Mouse (Mus musculus) heart, postnatal 0 days (tissue): Measurements from ENCODE around the gene Cd63.

Experiments used
- CTCF ChIP-seq: IDR thresholded peaks from 2 replicates; pipeline ENCODE4 v1.5.1; 2016; ENCODE audit warnings: antibody characterized with exemption, control low read depth, low read depth
- EP300 ChIP-seq: IDR thresholded peaks from 2 replicates; pipeline ENCODE4 v1.6.1; 2016; ENCODE audit warnings: antibody characterized with exemption, low read depth

DNA sequence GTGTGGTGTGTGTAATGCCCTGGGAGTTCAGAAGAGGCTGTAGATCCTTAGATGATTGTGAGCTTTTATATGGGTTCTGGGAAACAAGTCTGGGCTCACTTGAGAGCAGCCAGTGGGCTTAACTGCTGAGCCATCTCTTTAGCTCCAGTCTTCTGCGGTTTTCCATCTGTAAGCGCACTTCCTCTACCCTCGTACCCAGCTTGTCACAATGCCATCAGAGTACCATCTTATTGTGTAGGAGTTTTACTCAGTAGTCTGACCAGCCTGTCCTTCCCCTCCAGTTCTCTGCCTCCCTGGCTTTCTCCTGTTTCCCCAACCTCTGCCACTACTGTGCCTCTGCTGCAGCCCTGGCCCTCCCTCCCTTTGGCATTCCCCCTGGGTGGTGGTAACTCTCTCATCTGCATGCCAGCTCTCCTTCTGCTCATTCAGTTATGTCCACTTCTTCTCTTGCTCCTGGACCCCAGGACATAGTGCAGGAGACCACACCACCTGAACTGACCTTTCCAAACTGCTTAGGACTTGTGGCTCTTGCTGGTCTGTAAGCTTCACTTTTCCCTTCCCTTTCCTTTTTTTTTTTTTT is 1.7 kb downstream of the Cd63 start:
- TF ChIP-seq CTCF (no peak), EP300 (no peak)
